Mouse (Mus musculus): ENCODE measurements around the gene B3gnt8. TPM values are rescaled to one million over a fixed set of nuclear protein-coding genes. Genes with fewer than 3 reads are reported as not detected.
A peak's percentile ranks its signal among the peaks of the same experiment; 100 is the strongest.
"Not testable (repeated sequence)": the region's sequence is repeated elsewhere in the genome, so short reads cannot be mapped to it uniquely, and the experiment has no call there.

The B3gnt8 gene
- 1 to 10 TPM in 1 of 2 experiments, under 1 TPM in 1; 0.64 to 1.0 TPM for total RNA-seq (2021)

DNA sequence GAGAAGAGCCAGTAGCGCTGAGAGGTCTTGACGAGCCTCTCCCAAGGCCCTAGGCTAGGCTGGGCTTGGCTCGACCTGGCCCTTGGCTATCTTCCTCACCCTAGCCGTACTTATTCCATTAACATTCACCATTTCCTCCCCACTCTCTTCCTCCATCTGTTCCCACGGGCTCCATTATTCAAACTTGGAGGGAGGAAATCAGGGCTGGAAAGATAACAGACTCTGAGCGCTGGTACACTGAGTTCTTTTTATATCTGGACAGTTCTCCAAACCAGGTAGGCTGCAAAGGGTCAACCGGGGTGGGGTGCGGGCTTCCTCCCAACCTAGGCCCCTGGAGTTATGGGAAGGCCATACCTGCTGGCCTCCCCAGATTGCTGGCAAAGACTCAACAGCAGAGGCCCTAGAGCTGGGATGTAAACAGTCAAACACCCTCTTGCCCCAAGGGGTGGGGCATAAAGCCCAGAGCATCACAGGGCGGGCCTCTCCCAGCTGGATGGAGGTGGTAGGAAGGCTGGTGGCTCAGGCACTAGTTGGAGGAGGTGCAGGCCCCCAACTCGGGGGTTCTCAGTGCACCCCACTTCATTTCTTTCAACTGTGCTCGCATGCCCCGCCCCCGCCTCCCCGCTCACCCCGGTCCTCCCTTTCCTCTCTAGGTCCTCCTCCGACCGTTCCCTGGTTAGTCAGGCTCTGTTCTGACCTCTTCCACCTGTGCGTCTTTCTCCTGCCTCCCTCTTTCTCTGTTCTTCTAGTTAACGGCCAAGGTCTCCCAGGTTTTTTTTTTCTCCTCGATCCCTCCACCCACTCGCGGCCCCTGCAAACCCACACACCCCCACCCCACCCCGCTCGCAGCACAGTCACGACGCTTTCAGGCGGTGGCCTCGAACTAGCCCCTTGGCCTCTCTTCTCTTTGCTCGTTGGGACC lies at the start of gene B3gnt8:
Gene B3gnt8 (plus strand): TSS at position 146 of the 922 bp plus-strand sequence.
- no peak for DNase-seq
- intact Hi-C loops (cut with DNase I) = no loop called here

- DNase-seq; intact Hi-C loops (cut with DNase I): not testable (repeated sequence)
Observed at GRCm38 (mm10) chr7:25576793-25577437, 49.5 kb upstream of the B3gnt8 start.

- no peak for DNase-seq
- intact Hi-C loops (cut with DNase I) = no loop called here
Observed at GRCm38 (mm10) chr7:25579441-25579840, 47.0 kb upstream of the B3gnt8 start.

DNA sequence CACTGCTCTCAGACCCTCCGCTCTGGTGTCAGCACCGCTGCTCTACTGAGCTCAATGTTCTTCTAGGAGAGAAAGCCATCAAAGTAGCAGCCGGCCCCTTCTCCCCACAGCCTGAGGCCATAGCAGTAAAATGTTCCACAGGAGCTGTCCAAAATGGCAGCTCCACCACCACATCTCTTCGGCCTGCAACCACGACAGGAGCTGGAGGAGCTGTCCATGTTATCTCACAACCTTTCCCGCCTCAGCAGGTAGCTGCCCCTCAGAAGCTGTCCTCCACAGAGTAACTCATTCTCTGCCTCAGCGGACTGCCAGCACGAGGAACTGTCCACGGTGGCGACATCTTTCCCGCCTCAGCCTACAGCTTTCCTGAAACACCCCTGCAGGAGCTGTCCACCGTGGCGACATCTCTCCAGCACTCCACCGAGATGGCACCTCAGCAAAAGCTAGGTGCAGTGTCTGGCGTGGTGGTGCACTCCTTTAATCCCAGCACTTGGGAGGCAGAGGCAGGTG lies 44.1 kb upstream of the B3gnt8 start:
- no peak for DNase-seq
- intact Hi-C loops (cut with DNase I) = no loop called here

DNA sequence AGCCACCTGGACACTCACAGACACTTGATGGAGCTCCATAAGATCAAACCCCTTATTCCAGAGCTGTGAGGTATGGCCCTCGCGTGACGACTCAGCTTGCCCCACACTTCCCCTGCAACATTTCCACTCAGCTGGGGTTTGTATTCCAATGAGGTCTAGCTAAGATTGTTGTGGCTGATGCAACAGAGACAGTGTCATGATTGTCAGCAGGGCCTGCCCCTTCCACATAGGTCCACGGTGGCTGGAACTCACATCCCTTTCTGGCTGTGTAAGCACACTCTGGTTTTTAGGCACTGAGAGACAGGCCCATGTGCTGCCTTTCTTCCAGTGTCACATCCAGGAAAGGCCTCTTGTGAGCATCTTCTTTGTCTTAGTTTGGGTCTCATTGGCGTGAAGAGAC lies 41.8 kb upstream of the B3gnt8 start:
- intact Hi-C loops (cut with DNase I) = no loop called here
- no peak for DNase-seq

GRCm38 (mm10) chr7:25585351-25586204 lies 40.9 kb upstream of the B3gnt8 start:
- intact Hi-C loops (cut with DNase I) = no loop called here
- DNase-seq = no peak

GRCm38 (mm10) chr7:25591226-25591625 lies 35.2 kb upstream of the B3gnt8 start:
- no peak for DNase-seq
- intact Hi-C loops (cut with DNase I) = no loop called here

GRCm38 (mm10) chr7:25593859-25594258 lies 32.6 kb upstream of the B3gnt8 start:
- DNase-seq = no peak

DNA sequence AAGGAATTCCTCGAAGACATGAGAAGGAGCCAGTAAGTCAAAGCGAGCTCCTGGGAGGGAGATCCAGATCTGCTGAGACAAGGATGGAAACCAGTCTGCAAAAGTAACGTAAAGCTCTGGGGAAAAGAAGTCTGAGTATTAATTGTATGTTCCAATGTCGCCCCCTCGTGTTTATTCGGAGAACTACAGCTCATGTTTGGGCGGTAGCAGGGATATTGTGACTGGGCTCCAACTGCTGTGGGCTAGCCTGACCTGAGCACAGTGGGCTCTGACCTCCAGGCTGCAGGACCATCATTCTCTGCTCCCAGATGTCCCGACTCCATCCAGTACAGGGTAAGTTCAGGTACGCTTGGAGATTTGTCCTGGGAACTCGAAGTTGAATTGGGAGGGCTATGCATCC lies 26.8 kb upstream of the B3gnt8 start:
- DNase-seq = peak; percentile 65
- intact Hi-C loops (cut with DNase I) = loop anchor here (5.0 kb wide), 1 partner anchor 177 kb away; no protein-coding TSS in a partner anchor

More at GRCm38 (mm10) chr7:25593859-25594258, 32.6 kb upstream of the B3gnt8 start:
- intact Hi-C loops (cut with DNase I) = no loop called here

- intact Hi-C loops (cut with DNase I) = no loop called here
- DNase-seq = no peak
Observed at GRCm38 (mm10) chr7:25600666-25601065, 25.8 kb upstream of the B3gnt8 start.

DNA sequence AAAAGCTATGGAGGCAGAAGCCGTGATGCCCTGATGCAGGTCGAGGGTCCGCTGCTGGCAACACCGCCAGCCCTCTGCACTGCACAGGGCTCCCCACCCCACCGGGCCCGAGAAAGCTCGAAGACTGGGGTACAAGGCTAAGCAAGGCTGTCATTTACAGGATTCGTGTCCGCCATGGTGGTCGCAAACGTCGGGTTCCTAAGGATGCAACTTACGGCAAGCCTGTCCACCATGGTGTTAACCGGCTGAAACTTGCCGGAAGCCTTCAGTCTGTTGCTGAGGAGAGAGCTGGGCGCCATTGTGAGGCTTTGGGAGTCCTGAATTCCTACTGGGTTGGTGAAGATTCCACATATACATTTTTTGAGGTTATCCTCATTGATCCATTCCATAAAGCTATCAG lies 25.1 kb upstream of the B3gnt8 start:
- DNase-seq = no peak
- intact Hi-C loops (cut with DNase I) = no loop called here

DNA sequence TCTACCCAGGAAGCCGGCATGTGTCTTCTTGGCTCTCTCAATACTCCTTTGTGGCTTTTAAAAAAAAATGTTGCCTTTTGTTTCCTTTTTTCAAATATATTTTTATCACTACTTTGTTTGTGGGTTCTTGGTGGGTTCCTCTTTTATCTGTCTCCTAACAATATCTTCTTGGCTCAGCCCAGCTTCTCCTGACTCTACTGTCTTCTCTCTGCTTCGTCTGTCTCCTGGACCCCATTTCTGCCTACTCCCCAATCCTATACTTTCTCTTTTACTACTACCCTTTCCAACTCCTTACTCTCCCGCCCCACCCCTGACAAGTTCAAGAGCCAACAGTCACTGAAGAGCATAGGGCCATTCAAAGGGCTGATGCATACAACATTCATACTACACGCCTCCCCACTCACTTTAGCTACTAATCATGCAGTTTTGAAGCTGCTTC lies 19.8 kb upstream of the B3gnt8 start:
- intact Hi-C loops (cut with DNase I) = no loop called here
- DNase-seq = no peak

GRCm38 (mm10) chr7:25607196-25607595 lies 19.3 kb upstream of the B3gnt8 start:
- no peak for DNase-seq
- intact Hi-C loops (cut with DNase I) = no loop called here

- intact Hi-C loops (cut with DNase I) = no loop called here
- no peak for DNase-seq
Observed at GRCm38 (mm10) chr7:25610056-25610455, 16.4 kb upstream of the B3gnt8 start.

GRCm38 (mm10) chr7:25611501-25611900 lies 15.0 kb upstream of the B3gnt8 start:
- no peak for DNase-seq
- intact Hi-C loops (cut with DNase I) = no loop called here

DNA sequence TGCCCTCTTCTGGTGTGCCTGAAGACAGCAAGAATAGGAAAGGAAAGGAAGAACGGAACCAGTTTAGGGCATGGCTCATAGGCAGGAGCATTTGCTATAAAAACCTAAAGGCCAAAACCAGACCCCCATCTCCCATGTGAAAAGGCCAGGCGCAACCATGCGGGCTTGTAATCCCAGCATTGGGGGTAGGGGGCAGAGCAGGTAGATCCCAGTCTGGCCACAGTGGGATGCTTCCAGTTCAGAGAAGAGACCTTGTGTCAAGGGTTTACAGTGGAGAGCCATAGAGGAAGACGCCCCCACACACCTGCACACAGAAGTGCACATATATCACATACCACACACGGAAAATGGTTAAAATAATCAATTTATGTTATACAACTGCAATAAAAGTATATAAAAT lies 12.4 kb upstream of the B3gnt8 start:
- intact Hi-C loops (cut with DNase I) = no loop called here
- DNase-seq = no peak

- no peak for DNase-seq
- intact Hi-C loops (cut with DNase I) = no loop called here
Observed at GRCm38 (mm10) chr7:25614831-25615705, 11.4 kb upstream of the B3gnt8 start.

GRCm38 (mm10) chr7:25615706-25616011 lies 10.8 kb upstream of the B3gnt8 start, which contains the start of gene Erich4:
Gene Erich4, minus strand, starts transcription at chr7:25615892.
- DNase-seq = no peak
- intact Hi-C loops (cut with DNase I) = no loop called here

- DNase-seq = no peak
Observed at GRCm38 (mm10) chr7:25617376-25618160, 8.9 kb upstream of the B3gnt8 start.

More at GRCm38 (mm10) chr7:25617376-25618160, 8.9 kb upstream of the B3gnt8 start:
- intact Hi-C loops (cut with DNase I) = no loop called here
